Mouse (Mus musculus) NIH3T3 (cell line): Measurements from ENCODE around the gene Cib2.

Experiments used
- DNase-seq: peaks from one replicate; pipeline ENCODE4 v3.0.0-alpha.2; 2012; ENCODE audit warnings: low read depth

The Cib2 gene

GRCm38 (mm10) chr9:54544954-54545315 is 15.1 kb downstream of the Cib2 start:
- no peak for DNase-seq

- no peak for DNase-seq
These were observed 15.6 kb downstream of the Cib2 start for GRCm38 (mm10) chr9:54544212-54544953.

GRCm38 (mm10) chr9:54540801-54541200 is 19.2 kb downstream of the Cib2 start:
- no peak for DNase-seq

GRCm38 (mm10) chr9:54538684-54539083 is 21.3 kb downstream of the Cib2 start, which contains the start of gene Sh2d7:
Gene Sh2d7, plus strand, starts transcription at chr9:54538984.
- no peak for DNase-seq

- DNase-seq: no peak
These were observed 21.8 kb downstream of the Cib2 start for GRCm38 (mm10) chr9:54538244-54538643.

- no peak for DNase-seq
These were observed 22.5 kb downstream of the Cib2 start for GRCm38 (mm10) chr9:54537480-54537879.

- DNase-seq: no peak
These were observed 23.0 kb downstream of the Cib2 start for GRCm38 (mm10) chr9:54537030-54537429.

GRCm38 (mm10) chr9:54536236-54536635 is 23.8 kb downstream of the Cib2 start:
- DNase-seq: no peak

- DNase-seq: peak; percentile 6
These were observed 26.0 kb downstream of the Cib2 start for GRCm38 (mm10) chr9:54533975-54534374.

GRCm38 (mm10) chr9:54532926-54533325 is 27.1 kb downstream of the Cib2 start:
- no peak for DNase-seq

GRCm38 (mm10) chr9:54531421-54531820 is 28.6 kb downstream of the Cib2 start:
- no peak for DNase-seq

- DNase-seq: no peak
These were observed 29.2 kb downstream of the Cib2 start for GRCm38 (mm10) chr9:54530836-54531235.

- no peak for DNase-seq
These were observed 30.1 kb downstream of the Cib2 start for GRCm38 (mm10) chr9:54529950-54530349.

- DNase-seq: peak; percentile 13
These were observed 32.3 kb downstream of the Cib2 start for GRCm38 (mm10) chr9:54527694-54528093.

GRCm38 (mm10) chr9:54520286-54520685 is 39.7 kb downstream of the Cib2 start:
- no peak for DNase-seq

GRCm38 (mm10) chr9:54518921-54519320 is 41.1 kb downstream of the Cib2 start:
- no peak for DNase-seq

GRCm38 (mm10) chr9:54515991-54516390 is 44.0 kb downstream of the Cib2 start:
- DNase-seq: no peak

- DNase-seq: no peak
These were observed 57.1 kb downstream of the Cib2 start for GRCm38 (mm10) chr9:54502873-54503272.

GRCm38 (mm10) chr9:54502111-54502495 is 57.9 kb downstream of the Cib2 start:
- no peak for DNase-seq

- DNase-seq: peak; percentile 86
These were observed 58.4 kb downstream of the Cib2 start, which contains the start of gene Dmxl2 for GRCm38 (mm10) chr9:54501453-54502110. Gene Dmxl2, minus strand, starts transcription at chr9:54501626.

GRCm38 (mm10) chr9:54500832-54501452 is 59.1 kb downstream of the Cib2 start:
- no peak for DNase-seq

- no peak for DNase-seq
These were observed 60.2 kb downstream of the Cib2 start for GRCm38 (mm10) chr9:54499791-54500190.

- DNase-seq: no peak
These were observed 60.7 kb downstream of the Cib2 start for GRCm38 (mm10) chr9:54499291-54499690.
